In the genomic region with DNA sequence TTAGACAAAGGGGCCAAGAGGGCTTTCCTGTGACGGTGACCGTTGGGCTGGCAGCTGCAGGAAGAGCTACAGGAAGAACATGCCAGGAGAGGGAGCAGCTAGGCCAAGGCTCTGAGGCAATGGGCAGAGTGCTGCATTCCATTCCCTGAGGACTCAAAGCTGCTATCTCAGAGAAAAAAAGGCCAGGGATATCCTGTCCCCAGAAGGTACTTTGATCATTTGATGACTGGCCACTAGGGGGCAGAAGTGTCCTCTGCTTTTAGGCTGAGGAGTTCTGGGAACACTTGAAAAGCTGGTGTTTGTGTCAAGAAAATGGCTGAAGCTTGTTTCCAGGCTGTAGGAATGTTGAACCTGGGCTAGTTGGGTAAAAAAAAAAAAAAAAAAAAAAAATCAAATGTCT, we compare ENCODE assay signal across 8 mouse cellular contexts. TPM values are rescaled to one million over a fixed set of nuclear protein-coding genes. Genes with fewer than 3 reads are reported as not detected.
DNase-seq lines count a peak whose midpoint lies in the region; ATAC-seq and TF ChIP-seq lines count a peak whose summit lies in the region.

No protein-coding gene starts in this region.

- no peak overlapping the region for H3K4me2 ChIP-seq in kidney, embryonic 14.5 days (replicated peaks; ENCODE audit: low read depth, low read length)
- H3K4me2 ChIP-seq in stomach, postnatal 0 days (replicated peaks; ENCODE audit: low read depth), result no peak overlapping the region

- TF ChIP-seq CTCF in liver, adult 2 months (IDR thresholded peaks at IDR 0.05; ENCODE audit: low read depth, low read length), result peak; percentile 48
- TF ChIP-seq CTCF in stomach, postnatal 0 days (IDR thresholded peaks at IDR 0.05; ENCODE audit: low read depth), result peak; percentile 87

- peak; percentile 87 for DNase-seq in 416B (ENCODE audit: low read depth)
- DNase-seq in adrenal gland, postnatal 14 days, result peak; percentile 93
- peak; percentile 77 for DNase-seq in embryo, embryonic 9.5 days (ENCODE audit: extremely low spot score)
- peak; percentile 83 for DNase-seq in heart, adult 8-10 months (ENCODE audit: low spot score)
- DNase-seq in liver, adult 2 months (ENCODE audit: extremely low read depth, low read depth, low spot score), result peak; percentile 54
- DNase-seq in neural tube, embryonic 10.5 days (ENCODE audit: extremely low spot score, low spot score), result peak; percentile 84
- peak; percentile 85 for DNase-seq in stomach, postnatal 0 days (ENCODE audit: low spot score)

- WGBS in kidney, embryonic 14.5 days, result 31% methylated on average over 2 of the region's 2 CpGs
- WGBS in liver, adult 2 months, result 55% methylated on average over 2 of the region's 2 CpGs
- WGBS in stomach, postnatal 0 days, result 30% methylated on average over 2 of the region's 2 CpGs

- H3K79me2 ChIP-seq in liver, adult 2 months (ENCODE audit: control insufficient read depth, insufficient read depth, low read length), result no peaks in the 10 kb centered on the region

- no peaks in the 10 kb centered on the region for H3K36me3 ChIP-seq in kidney, embryonic 14.5 days (ENCODE audit: control insufficient read depth, insufficient read depth, low read length)
- H3K36me3 ChIP-seq in liver, adult 2 months (ENCODE audit: control insufficient read depth, insufficient read depth, low read length), result no peaks in the 10 kb centered on the region
- no peaks in the 10 kb centered on the region for H3K36me3 ChIP-seq in stomach, postnatal 0 days (ENCODE audit: control insufficient read depth, insufficient read depth, low read length)

- H3K27ac ChIP-seq in kidney, embryonic 14.5 days (ENCODE audit: low read depth, low read length), result no peak overlapping the region
- no peak overlapping the region for H3K27ac ChIP-seq in liver, adult 2 months (replicated peaks; ENCODE audit: insufficient read depth, low read depth, low read length)
- no peak overlapping the region for H3K27ac ChIP-seq in stomach, postnatal 0 days (replicated peaks)

- no peak overlapping the region for H3K4me3 ChIP-seq in kidney, embryonic 14.5 days (ENCODE audit: low read length)
- H3K4me3 ChIP-seq in liver, adult 2 months (ENCODE audit: insufficient read depth, low read depth, low read length), result no peak overlapping the region
- H3K4me3 ChIP-seq in stomach, postnatal 0 days (ENCODE audit: low read depth, low read length), result no peak overlapping the region

- no peak for TF ChIP-seq EP300 in stomach, postnatal 0 days (optimal IDR thresholded peaks at IDR 0.05)

- H3K4me1 ChIP-seq in kidney, embryonic 14.5 days (ENCODE audit: control insufficient read depth, insufficient read depth, low read length), result no peaks in the 10 kb centered on the region
- no peaks in the 10 kb centered on the region for H3K4me1 ChIP-seq in liver, adult 2 months (ENCODE audit: control insufficient read depth, insufficient read depth, low read length)
- no peaks in the 10 kb centered on the region for H3K4me1 ChIP-seq in stomach, postnatal 0 days (replicated peaks; ENCODE audit: control insufficient read depth, insufficient read depth)

- 0 out of 2 replicates have a peak, but pooled peaks have one; percentile 21 for ATAC-seq in kidney, embryonic 14.5 days (ENCODE audit: low FRiP score, low TSS enrichment)
- peak; percentile 60 for ATAC-seq in stomach, postnatal 0 days (ENCODE audit: low FRiP score, low TSS enrichment)

- TF ChIP-seq POLR2A in liver, adult 2 months (IDR thresholded peaks at IDR 0.05; ENCODE audit: extremely low read depth, insufficient read depth, low read length), result no peak

- no peaks in the 10 kb centered on the region for H3K27me3 ChIP-seq in kidney, embryonic 14.5 days (ENCODE audit: control insufficient read depth, insufficient read depth, low read length)
- no peaks in the 10 kb centered on the region for H3K27me3 ChIP-seq in liver, adult 2 months (ENCODE audit: control insufficient read depth, insufficient read depth, low read length)
- H3K27me3 ChIP-seq in stomach, postnatal 0 days (ENCODE audit: control insufficient read depth, insufficient read depth, low read length), result no peaks in the 10 kb centered on the region

- H3K9me3 ChIP-seq in kidney, embryonic 14.5 days (ENCODE audit: control insufficient read depth, low read length), result no peaks in the 10 kb centered on the region
- H3K9me3 ChIP-seq in stomach, postnatal 0 days (ENCODE audit: control insufficient read depth, low read length), result no peaks in the 10 kb centered on the region

- H3K9ac ChIP-seq in kidney, embryonic 14.5 days (ENCODE audit: low read depth, low read length), result no peak overlapping the region
- H3K9ac ChIP-seq in liver, adult 2 months (ENCODE audit: low read depth, low read length), result no peak overlapping the region
- H3K9ac ChIP-seq in stomach, postnatal 0 days (ENCODE audit: low read length), result no peak overlapping the region

RNA-seq across cellular contexts. Expression of gene Rab7b, which starts 23.9 kb away (rescaled TPM):
- 2.7 and 3.5 TPM in 2 replicates for total RNA-seq in adrenal gland, postnatal 14 days (2021)
- 1 to 10 TPM; 2.3 to 3.8 (median 3.2) TPM for total RNA-seq in heart, adult 8-10 months (2022)
- 1.4 and 2.1 TPM in 2 replicates for polyA plus RNA-seq in kidney, embryonic 14.5 days (2014; fragmentation: Nextera tagmentation; extraction: Ambion mirVana)
- total RNA-seq in liver, adult 2 months (2014; rRNA removed), result 0.83 and 0.87 TPM in 2 replicates
- 0.29 and 0.45 TPM in 2 replicates for polyA plus RNA-seq in liver, adult 2 months (2012; rRNA removed)
- 13.5 and 14.4 TPM in 2 replicates for polyA plus RNA-seq in stomach, postnatal 0 days (2015; fragmentation: Nextera tagmentation; extraction: Ambion mirVana)

RNA-seq across cellular contexts. Expression of gene Slc26a9, which starts 31.4 kb away (rescaled TPM):
- 0.07 and 0.08 TPM in 2 replicates for total RNA-seq in adrenal gland, postnatal 14 days (2021)
- under 1 TPM in 3 of 4 experiments, not detected in 1; 0.06 to 0.16 (median 0.09) TPM for total RNA-seq in heart, adult 8-10 months (2022)
- 0.33 and 0.62 TPM in 2 replicates for polyA plus RNA-seq in kidney, embryonic 14.5 days (2014; fragmentation: Nextera tagmentation; extraction: Ambion mirVana)
- total RNA-seq in liver, adult 2 months (2014; rRNA removed), result under 0.01 TPM in 1 of 2 replicates, not detected in the other
- not detected in 2 replicates for polyA plus RNA-seq in liver, adult 2 months (2012; rRNA removed)
- 15.4 and 17.6 TPM in 2 replicates for polyA plus RNA-seq in stomach, postnatal 0 days (2015; fragmentation: Nextera tagmentation; extraction: Ambion mirVana)
